Mouse (Mus musculus) heart, embryonic 15.5 days (tissue): ENCODE data around the gene Spag6. TPM values are rescaled to one million over a fixed set of nuclear protein-coding genes. Genes with fewer than 3 reads are reported as not detected.
A peak's percentile ranks its signal among the peaks of the same experiment; 100 is the strongest.

Experiments used
- ATAC-seq: fragments of 200-750 bp; cut with Nextera tagmentation; replicated peaks from 2 replicates; pipeline ENCODE4 v1.8.0; 2017; ENCODE audit warnings: low read depth, moderate TSS enrichment; ENCODE audit not compliant: insufficient number of reproducible peaks, insufficient read depth, low FRiP score
- H3K27ac ChIP-seq: fragments of 300-500 bp; sonication (generic); 2 replicates; pipeline ENCODE4 v1.5.1; 2015; ENCODE audit warnings: mild to moderate bottlenecking, inconsistent platforms
- H3K27me3 ChIP-seq: fragments of 300-500 bp; sonication (generic); 2 replicates; pipeline ENCODE4 v1.6.1; 2015; ENCODE audit warnings: inconsistent platforms
- H3K36me3 ChIP-seq: fragments of 300-500 bp; sonication (generic); 2 replicates; pipeline ENCODE4 v1.6.1; 2015; ENCODE audit warnings: mild to moderate bottlenecking, inconsistent platforms
- H3K4me1 ChIP-seq: fragments of 300-500 bp; sonication (generic); replicated peaks from 2 replicates; pipeline ENCODE4 v1.6.1; 2015; ENCODE audit warnings: inconsistent platforms
- H3K4me2 ChIP-seq: fragments of 300-500 bp; sonication (generic); 2 replicates; pipeline ENCODE4 v1.6.1; 2015; ENCODE audit warnings: inconsistent platforms, mild to moderate bottlenecking, moderate library complexity
- H3K4me3 ChIP-seq: fragments of 300-500 bp; sonication (generic); 2 replicates; pipeline ENCODE4 v1.5.1; 2015; ENCODE audit warnings: mild to moderate bottlenecking, inconsistent platforms
- H3K9ac ChIP-seq: fragments of 300-500 bp; sonication (generic); 2 replicates; pipeline ENCODE4 v1.6.1; 2015; ENCODE audit warnings: mild to moderate bottlenecking, inconsistent platforms
- H3K9me3 ChIP-seq: fragments of 300-500 bp; sonication (generic); replicated peaks from 2 replicates; pipeline ENCODE4 v1.6.1; 2016; ENCODE audit warnings: inconsistent platforms
- WGBS: fragments of 180-500 bp; shearing (Covaris S2); methylation state at CpG from one replicate; pipeline ENCODE4 v1.1.7; 2015; ENCODE audit warnings: mixed read lengths; 5-methylcytosine and 5-hydroxymethylcytosine counted together
- polyA plus RNA-seq: library from polyadenylated mRNA; unstranded; fragments of >200 nt; fragmentation: Nextera tagmentation; extraction: Ambion mirVana; gene quantifications from 2 replicates; pipeline ENCODE4 v1.2.1, GENCODE M21; 2015

Gene Spag6
- polyA plus RNA-seq, 1 experiment from 2014 or later: 0.06 TPM

GRCm38 (mm10) chr2:18698663-18699385 is 5.0 kb downstream of the Spag6 start:
- Histone ChIP-seq H3K4me1 (peaks cover 12% of the 10 kb centered on the region), H3K27me3 (peaks cover 67% of the 10 kb centered on the region), H3K27ac (no peak overlapping the region), H3K36me3 (no peaks in the 10 kb centered on the region), H3K9ac (no peak overlapping the region), H3K4me2 (peak overlapping the region; percentile 48), H3K4me3 (peak overlapping the region; percentile 31), H3K9me3 (no peaks in the 10 kb centered on the region)
- ATAC-seq: no peak
- WGBS: under 1% methylated on average over 56 of the region's 56 CpGs

- peaks cover 71% of the 10 kb centered on the region for H3K27me3 ChIP-seq
- no peak overlapping the region for H3K9ac ChIP-seq
- peak overlapping the region; percentile 48; the same call in 1 of the 2 replicates for H3K4me2 ChIP-seq
- no peak for ATAC-seq
- no peaks in the 10 kb centered on the region for H3K9me3 ChIP-seq
- H3K4me1 ChIP-seq: peaks cover 12% of the 10 kb centered on the region
- no peaks in the 10 kb centered on the region for H3K36me3 ChIP-seq
- H3K27ac ChIP-seq: no peak overlapping the region
- WGBS: 3% methylated on average over 11 of the region's 11 CpGs
- H3K4me3 ChIP-seq: peak overlapping the region; percentile 31
Observed at GRCm38 (mm10) chr2:18699401-18699990, 5.7 kb downstream of the Spag6 start.

GRCm38 (mm10) chr2:18710356-18710755 is 16.5 kb downstream of the Spag6 start:
- no peak overlapping the region for H3K27ac ChIP-seq
- no peak overlapping the region for H3K9ac ChIP-seq
- H3K4me2 ChIP-seq: no peak overlapping the region
- H3K4me3 ChIP-seq: no peak overlapping the region
- no peak for ATAC-seq
- no peaks in the 10 kb centered on the region for H3K36me3 ChIP-seq
- H3K4me1 ChIP-seq: no peaks in the 10 kb centered on the region
- no peaks in the 10 kb centered on the region for H3K27me3 ChIP-seq
- H3K9me3 ChIP-seq: no peaks in the 10 kb centered on the region
- WGBS: 62% methylated on average over 3 of the region's 3 CpGs

- H3K9me3 ChIP-seq: no peaks in the 10 kb centered on the region
- H3K4me3 ChIP-seq: no peak overlapping the region
- no peak for ATAC-seq
- H3K9ac ChIP-seq: no peak overlapping the region
- H3K4me2 ChIP-seq: no peak overlapping the region
- 66% methylated on average over 2 of the region's 2 CpGs for WGBS
- no peaks in the 10 kb centered on the region for H3K4me1 ChIP-seq
- H3K27ac ChIP-seq: no peak overlapping the region
- no peaks in the 10 kb centered on the region for H3K36me3 ChIP-seq
- no peaks in the 10 kb centered on the region for H3K27me3 ChIP-seq
Observed at GRCm38 (mm10) chr2:18713071-18713470, 19.2 kb downstream of the Spag6 start.

GRCm38 (mm10) chr2:18714337-18714736 is 20.5 kb downstream of the Spag6 start:
- no peak overlapping the region for H3K4me2 ChIP-seq
- ATAC-seq: no peak
- H3K36me3 ChIP-seq: no peaks in the 10 kb centered on the region
- 66% methylated on average over 3 of the region's 3 CpGs for WGBS
- no peaks in the 10 kb centered on the region for H3K4me1 ChIP-seq
- H3K27me3 ChIP-seq: no peaks in the 10 kb centered on the region
- H3K9me3 ChIP-seq: no peaks in the 10 kb centered on the region
- H3K9ac ChIP-seq: no peak overlapping the region
- no peak overlapping the region for H3K4me3 ChIP-seq
- H3K27ac ChIP-seq: no peak overlapping the region

- no peaks in the 10 kb centered on the region for H3K9me3 ChIP-seq
- no peaks in the 10 kb centered on the region for H3K4me1 ChIP-seq
- WGBS: 87% methylated on average over 4 of the region's 4 CpGs
- H3K27me3 ChIP-seq: no peaks in the 10 kb centered on the region
- ATAC-seq: no peak
- H3K36me3 ChIP-seq: no peaks in the 10 kb centered on the region
- no peak overlapping the region for H3K4me2 ChIP-seq
- no peak overlapping the region for H3K27ac ChIP-seq
- no peak overlapping the region for H3K4me3 ChIP-seq
- no peak overlapping the region for H3K9ac ChIP-seq
Observed at GRCm38 (mm10) chr2:18718521-18718920, 24.7 kb downstream of the Spag6 start.

- 51% methylated on average over 3 of the region's 3 CpGs for WGBS
- ATAC-seq: no peak
- H3K27me3 ChIP-seq: no peaks in the 10 kb centered on the region
Observed at GRCm38 (mm10) chr2:18722208-18722830, 28.5 kb downstream of the Spag6 start.

GRCm38 (mm10) chr2:18724462-18724861 is 30.6 kb downstream of the Spag6 start:
- H3K27ac ChIP-seq: no peak overlapping the region
- no peaks in the 10 kb centered on the region for H3K9me3 ChIP-seq
- WGBS: 89% methylated on average over 1 of the region's 1 CpGs
- H3K4me1 ChIP-seq: no peaks in the 10 kb centered on the region
- no peak overlapping the region for H3K4me3 ChIP-seq
- no peak for ATAC-seq
- no peaks in the 10 kb centered on the region for H3K27me3 ChIP-seq
- no peak overlapping the region for H3K9ac ChIP-seq
- H3K4me2 ChIP-seq: no peak overlapping the region
- H3K36me3 ChIP-seq: no peaks in the 10 kb centered on the region

More at GRCm38 (mm10) chr2:18722208-18722830, 28.5 kb downstream of the Spag6 start:
- Histone ChIP-seq H3K36me3 (no peaks in the 10 kb centered on the region), H3K4me1 (no peaks in the 10 kb centered on the region), H3K4me2 (no peak overlapping the region), H3K4me3 (no peak overlapping the region), H3K27ac (no peak overlapping the region), H3K9ac (no peak overlapping the region), H3K9me3 (no peaks in the 10 kb centered on the region)

- Histone ChIP-seq H3K27ac (no peak overlapping the region), H3K36me3 (no peaks in the 10 kb centered on the region), H3K27me3 (no peaks in the 10 kb centered on the region), H3K4me1 (no peaks in the 10 kb centered on the region), H3K4me2 (no peak overlapping the region), H3K9me3 (no peaks in the 10 kb centered on the region), H3K4me3 (no peak overlapping the region), H3K9ac (no peak overlapping the region)
- peak; percentile 50; the same call in 1 of the 2 replicates for ATAC-seq
- WGBS: 45% methylated on average over 4 of the region's 4 CpGs
Observed at GRCm38 (mm10) chr2:18725880-18726279, 32.0 kb downstream of the Spag6 start.

GRCm38 (mm10) chr2:18731718-18732117 is 37.9 kb downstream of the Spag6 start:
- no peak overlapping the region for H3K27ac ChIP-seq
- H3K9me3 ChIP-seq: no peaks in the 10 kb centered on the region
- no peak overlapping the region for H3K4me3 ChIP-seq
- no peaks in the 10 kb centered on the region for H3K4me1 ChIP-seq
- H3K9ac ChIP-seq: no peak overlapping the region
- H3K27me3 ChIP-seq: no peaks in the 10 kb centered on the region
- H3K36me3 ChIP-seq: no peaks in the 10 kb centered on the region
- ATAC-seq: no peak
- 47% methylated on average over 9 of the region's 9 CpGs for WGBS
- no peak overlapping the region for H3K4me2 ChIP-seq

- Histone ChIP-seq H3K4me1 (no peaks in the 10 kb centered on the region), H3K9ac (no peak overlapping the region), H3K9me3 (no peaks in the 10 kb centered on the region), H3K27me3 (no peaks in the 10 kb centered on the region), H3K4me3 (no peak overlapping the region), H3K4me2 (no peak overlapping the region), H3K27ac (no peak overlapping the region), H3K36me3 (no peaks in the 10 kb centered on the region)
- no peak for ATAC-seq
- 35% methylated on average over 5 of the region's 5 CpGs for WGBS
Observed at GRCm38 (mm10) chr2:18734394-18735127, 40.7 kb downstream of the Spag6 start.
